Mouse (Mus musculus) limb, embryonic 12.5 days (tissue): ENCODE measurements around the gene 1110017D15Rik. TPM values are rescaled to one million over a fixed set of nuclear protein-coding genes. Genes with fewer than 3 reads are reported as not detected.
A peak's percentile ranks its signal among the peaks of the same experiment; 100 is the strongest.

Experiments used
- ATAC-seq: fragments of 200-750 bp; cut with Nextera tagmentation; 2 replicates; pipeline ENCODE4 v1.8.0; 2017; ENCODE audit warnings: low read depth, moderate TSS enrichment; ENCODE audit not compliant: insufficient number of reproducible peaks, insufficient read depth, low FRiP score, low TSS enrichment
- H3K27ac ChIP-seq: fragments of 300-500 bp; sonication (generic); 2 replicates; pipeline ENCODE4 v1.5.1; 2016; ENCODE audit warnings: mild to moderate bottlenecking, moderate library complexity
- H3K27me3 ChIP-seq: fragments of 300-500 bp; sonication (generic); 2 replicates; pipeline ENCODE4 v1.6.1; 2016; ENCODE audit warnings: mild to moderate bottlenecking, moderate library complexity
- H3K36me3 ChIP-seq: fragments of 300-500 bp; sonication (generic); 2 replicates; pipeline ENCODE4 v1.6.1; 2016; ENCODE audit warnings: mild to moderate bottlenecking, moderate library complexity
- H3K4me1 ChIP-seq: fragments of 300-500 bp; sonication (generic); replicated peaks from 2 replicates; pipeline ENCODE4 v1.6.1; 2016
- H3K4me2 ChIP-seq: fragments of 300-500 bp; sonication (generic); 2 replicates; pipeline ENCODE4 v1.6.1; 2016; ENCODE audit warnings: mild to moderate bottlenecking, moderate library complexity
- H3K4me3 ChIP-seq: fragments of 300-500 bp; sonication (generic); replicated peaks from 2 replicates; pipeline ENCODE4 v1.5.1; 2016; ENCODE audit warnings: mild to moderate bottlenecking
- H3K9ac ChIP-seq: fragments of 300-500 bp; sonication (generic); replicated peaks from 2 replicates; pipeline ENCODE4 v1.6.1; 2016; ENCODE audit warnings: mild to moderate bottlenecking, moderate library complexity
- H3K9me3 ChIP-seq: fragments of 300-500 bp; sonication (generic); 2 replicates; pipeline ENCODE4 v1.6.1; 2016; ENCODE audit warnings: mild to moderate bottlenecking, moderate library complexity
- WGBS: fragments of 180-500 bp; shearing (Covaris S2); methylation state at CpG from one replicate; pipeline ENCODE4 v1.1.7; 2016; 5-methylcytosine and 5-hydroxymethylcytosine counted together
- polyA plus RNA-seq: library from polyadenylated mRNA; unstranded; fragments of >200 nt; fragmentation: Nextera tagmentation; extraction: Ambion mirVana; gene quantifications from 2 replicates; pipeline ENCODE4 v1.2.1, GENCODE M21; 2016

The 1110017D15Rik gene
- polyA plus RNA-seq: 1.5 TPM in 2 replicates

- H3K4me3 ChIP-seq: no peak within 1 kb of the TSS
- H3K27me3 ChIP-seq: peaks cover 48% of the 10 kb centered on the region
- ATAC-seq: no peak
- no peaks in the 10 kb centered on the region for H3K36me3 ChIP-seq
- H3K4me2 ChIP-seq: no peak within 1 kb of the TSS
- 91% methylated on average over 2 of the region's 2 CpGs for WGBS
- H3K9ac ChIP-seq: no peak within 1 kb of the TSS
- H3K27ac ChIP-seq: no peak within 1 kb of the TSS
- peaks cover 16% of the 10 kb centered on the region for H3K4me1 ChIP-seq
- H3K9me3 ChIP-seq: no peaks in the 10 kb centered on the region
Observed at GRCm38 (mm10) chr4:41517233-41517632, at the start of gene 1110017D15Rik. 1110017D15Rik (minus strand) TSS chr4:41517333.

GRCm38 (mm10) chr4:41566123-41566522 lies 49.0 kb upstream of the 1110017D15Rik start:
- WGBS: 7% methylated on average over 3 of the region's 3 CpGs
- Histone ChIP-seq H3K4me1 (peaks cover 18% of the 10 kb centered on the region), H3K4me3 (no peak overlapping the region), H3K27ac (no peak overlapping the region), H3K36me3 (no peaks in the 10 kb centered on the region), H3K9ac (no peak overlapping the region), H3K27me3 (peaks cover 67% of the 10 kb centered on the region), H3K4me2 (no peak overlapping the region), H3K9me3 (no peaks in the 10 kb centered on the region)
- ATAC-seq: no peak

GRCm38 (mm10) chr4:41563297-41563696 lies 46.2 kb upstream of the 1110017D15Rik start:
- no peaks in the 10 kb centered on the region for H3K36me3 ChIP-seq
- no peak overlapping the region for H3K27ac ChIP-seq
- H3K27me3 ChIP-seq: peaks cover 56% of the 10 kb centered on the region
- H3K4me3 ChIP-seq: no peak overlapping the region
- H3K9me3 ChIP-seq: no peaks in the 10 kb centered on the region
- H3K9ac ChIP-seq: no peak overlapping the region
- no peak overlapping the region for H3K4me2 ChIP-seq
- 91% methylated on average over 5 of the region's 5 CpGs for WGBS
- peaks cover 5% of the 10 kb centered on the region for H3K4me1 ChIP-seq
- no peak for ATAC-seq

GRCm38 (mm10) chr4:41557092-41557491 lies 40.0 kb upstream of the 1110017D15Rik start:
- Histone ChIP-seq H3K27ac (no peak overlapping the region), H3K9me3 (no peaks in the 10 kb centered on the region), H3K4me3 (no peak overlapping the region), H3K4me2 (no peak overlapping the region), H3K9ac (no peak overlapping the region), H3K4me1 (peaks cover 9% of the 10 kb centered on the region; the same call in 1 of the 2 replicates), H3K36me3 (no peaks in the 10 kb centered on the region), H3K27me3 (peaks cover 30% of the 10 kb centered on the region)
- whole genome bisulfite sequencing: 79% methylated on average over 3 of the region's 3 CpGs
- ATAC-seq: no peak

- Histone ChIP-seq H3K4me1 (peaks cover 10% of the 10 kb centered on the region; the same call in 1 of the 2 replicates), H3K4me2 (no peak overlapping the region), H3K4me3 (no peak overlapping the region), H3K9ac (no peak overlapping the region), H3K36me3 (no peaks in the 10 kb centered on the region), H3K9me3 (no peaks in the 10 kb centered on the region), H3K27ac (no peak overlapping the region), H3K27me3 (peaks cover 27% of the 10 kb centered on the region)
- 48% methylated on average over 5 of the region's 5 CpGs for WGBS
- ATAC-seq: no peak
Observed at GRCm38 (mm10) chr4:41556311-41556953, 39.3 kb upstream of the 1110017D15Rik start.

GRCm38 (mm10) chr4:41554994-41555663 lies 38.0 kb upstream of the 1110017D15Rik start:
- H3K4me1 ChIP-seq: peaks cover 10% of the 10 kb centered on the region; the same call in 1 of the 2 replicates

GRCm38 (mm10) chr4:41553116-41553515 lies 36.0 kb upstream of the 1110017D15Rik start:
- no peak overlapping the region for H3K4me3 ChIP-seq
- no peak overlapping the region for H3K27ac ChIP-seq

More at GRCm38 (mm10) chr4:41554994-41555663, 38.0 kb upstream of the 1110017D15Rik start:
- H3K27me3 ChIP-seq: peaks cover 24% of the 10 kb centered on the region
- H3K4me3 ChIP-seq: no peak overlapping the region
- 69% methylated on average over 14 of the region's 14 CpGs for WGBS
- H3K9me3 ChIP-seq: no peaks in the 10 kb centered on the region
- no peak overlapping the region for H3K9ac ChIP-seq
- H3K4me2 ChIP-seq: no peak overlapping the region
- no peak overlapping the region for H3K27ac ChIP-seq
- ATAC-seq: no peak
- H3K36me3 ChIP-seq: no peaks in the 10 kb centered on the region

GRCm38 (mm10) chr4:41552529-41552928 lies 35.4 kb upstream of the 1110017D15Rik start:
- Histone ChIP-seq H3K9ac (no peak overlapping the region), H3K36me3 (no peaks in the 10 kb centered on the region), H3K9me3 (no peaks in the 10 kb centered on the region), H3K4me1 (peaks cover 10% of the 10 kb centered on the region; the same call in 1 of the 2 replicates), H3K27ac (no peak overlapping the region), H3K4me3 (no peak overlapping the region), H3K4me2 (no peak overlapping the region), H3K27me3 (peaks cover 22% of the 10 kb centered on the region)
- 10% methylated on average over 6 of the region's 6 CpGs for WGBS
- ATAC-seq: peak; percentile 59; the same call in 1 of the 2 replicates

More at GRCm38 (mm10) chr4:41553116-41553515, 36.0 kb upstream of the 1110017D15Rik start:
- Histone ChIP-seq H3K9me3 (no peaks in the 10 kb centered on the region), H3K9ac (no peak overlapping the region), H3K36me3 (no peaks in the 10 kb centered on the region), H3K4me1 (peaks cover 10% of the 10 kb centered on the region; the same call in 1 of the 2 replicates), H3K27me3 (peaks cover 24% of the 10 kb centered on the region), H3K4me2 (no peak overlapping the region)
- WGBS: 47% methylated on average over 11 of the region's 11 CpGs
- ATAC-seq: 0 out of 2 replicates have a peak, but pooled peaks have one; percentile 56

GRCm38 (mm10) chr4:41547086-41547485 lies 30.0 kb upstream of the 1110017D15Rik start:
- Histone ChIP-seq H3K4me1 (peaks cover 1% of the 10 kb centered on the region; the same call in 1 of the 2 replicates), H3K27ac (no peak overlapping the region), H3K36me3 (no peaks in the 10 kb centered on the region), H3K27me3 (peaks cover 17% of the 10 kb centered on the region; the same call in 1 of the 2 replicates), H3K4me2 (no peak overlapping the region), H3K4me3 (no peak overlapping the region), H3K9me3 (no peaks in the 10 kb centered on the region), H3K9ac (no peak overlapping the region)
- ATAC-seq: no peak
- 69% methylated on average over 1 of the region's 1 CpGs for WGBS

GRCm38 (mm10) chr4:41545985-41546384 lies 28.9 kb upstream of the 1110017D15Rik start:
- WGBS: 17% methylated on average over 8 of the region's 8 CpGs
- Histone ChIP-seq H3K4me3 (no peak overlapping the region), H3K4me2 (no peak overlapping the region), H3K9ac (no peak overlapping the region), H3K27me3 (peaks cover 17% of the 10 kb centered on the region; the same call in 1 of the 2 replicates), H3K9me3 (no peaks in the 10 kb centered on the region), H3K4me1 (no peaks in the 10 kb centered on the region), H3K36me3 (no peaks in the 10 kb centered on the region), H3K27ac (no peak overlapping the region)
- no peak for ATAC-seq

- Histone ChIP-seq H3K27me3 (peaks cover 20% of the 10 kb centered on the region), H3K9ac (no peak overlapping the region), H3K9me3 (no peaks in the 10 kb centered on the region), H3K27ac (no peak overlapping the region), H3K4me3 (no peak overlapping the region), H3K36me3 (no peaks in the 10 kb centered on the region), H3K4me1 (no peaks in the 10 kb centered on the region), H3K4me2 (no peak overlapping the region)
- WGBS: 79% methylated on average over 8 of the region's 8 CpGs
- no peak for ATAC-seq
Observed at GRCm38 (mm10) chr4:41542136-41542535, 25.0 kb upstream of the 1110017D15Rik start.
